Mouse (Mus musculus): ENCODE measurements around the gene Ndrg3. TPM values are rescaled to one million over a fixed set of nuclear protein-coding genes. Genes with fewer than 3 reads are reported as not detected.
A peak's percentile ranks its signal among the peaks of the same experiment; 100 is the strongest.
"Not testable (repeated sequence)": the region's sequence is repeated elsewhere in the genome, so short reads cannot be mapped to it uniquely, and the experiment has no call there.

Gene Ndrg3
- polyA plus RNA-seq, 1 experiment: 30.0 TPM

DNA sequence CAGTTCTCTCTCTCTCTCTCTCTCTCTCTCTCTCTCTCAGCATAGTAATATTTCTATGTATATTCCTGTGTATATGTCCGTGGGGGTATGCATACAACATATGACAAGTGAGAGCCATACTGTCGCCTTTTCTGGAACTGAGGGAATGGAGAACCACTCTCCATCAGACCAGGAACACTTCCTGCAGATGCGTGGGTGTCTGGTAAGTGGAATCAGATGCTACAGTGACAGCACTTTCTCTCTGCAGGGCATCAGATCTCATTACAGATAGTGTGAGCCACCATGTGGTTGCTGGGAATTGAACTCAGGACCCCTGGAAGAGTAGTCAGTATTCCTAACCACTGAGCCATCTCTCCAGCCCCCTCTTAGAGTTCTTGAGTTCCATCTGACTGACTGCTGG, 103.4 kb downstream of the Ndrg3 start:
- no peak overlapping the region for H3K4me3 ChIP-seq (ENCODE audit: extremely low read depth, insufficient read depth, insufficient read length)
- H3K4me1 ChIP-seq (ENCODE audit: control insufficient read depth, insufficient read depth, insufficient read length): peaks cover 4% of the 10 kb centered on the region; the same call in 1 of the 2 replicates
- 76% methylated on average over 3 of the region's 3 CpGs for WGBS
- no peaks in the 10 kb centered on the region for H3K27me3 ChIP-seq (ENCODE audit: control insufficient read depth, insufficient read depth, low read length)
- DNase-seq (ENCODE audit: low read depth in 1 of 2, low spot score in 2 of 2): no peak
- no peak overlapping the region for H3K27ac ChIP-seq (ENCODE audit: insufficient read depth, low read length)
- H3K36me3 ChIP-seq (ENCODE audit: control insufficient read depth, insufficient read depth, low read length): no peaks in the 10 kb centered on the region
- TF ChIP-seq CTCF (IDR thresholded peaks at IDR 0.05; ENCODE audit: extremely low read depth, insufficient read depth, insufficient read length, insufficient replicate concordance): no peak
- TF ChIP-seq POLR2A (IDR thresholded peaks at IDR 0.05; ENCODE audit: low read depth, low read length): no peak

DNA sequence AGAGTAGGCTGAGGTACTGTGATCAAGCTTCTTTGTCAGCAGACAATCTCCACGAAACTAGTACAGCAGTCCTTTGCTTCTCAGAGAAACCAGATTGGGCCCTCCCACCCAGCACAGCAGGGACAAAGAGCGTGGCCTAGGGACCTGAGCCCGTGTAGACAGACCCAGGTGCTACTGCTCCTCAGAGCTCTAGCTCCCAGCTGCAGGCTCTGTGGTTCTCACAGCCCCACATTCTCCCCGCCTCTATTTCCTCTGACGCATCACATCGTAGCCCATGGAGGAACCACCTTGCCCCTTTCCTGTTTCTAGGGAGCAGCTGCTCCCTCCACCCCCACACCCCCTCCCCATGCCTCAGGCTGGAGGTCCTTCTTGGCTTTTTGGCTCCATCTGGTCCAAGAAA, 104.8 kb downstream of the Ndrg3 start, which contains the start of gene Sla2:
Sla2 (minus strand) TSS at position 176 of the 400 bp plus-strand sequence.
- Histone ChIP-seq H3K36me3 (ENCODE audit: control insufficient read depth, insufficient read depth, low read length) (no peaks in the 10 kb centered on the region), H3K27me3 (ENCODE audit: control insufficient read depth, insufficient read depth, low read length) (no peaks in the 10 kb centered on the region), H3K27ac (ENCODE audit: insufficient read depth, low read length) (peak within 1 kb of the TSS; percentile 76), H3K4me3 (ENCODE audit: extremely low read depth, insufficient read depth, insufficient read length) (peak within 1 kb of the TSS; percentile 54), H3K4me1 (ENCODE audit: control insufficient read depth, insufficient read depth, insufficient read length) (peaks cover 4% of the 10 kb centered on the region; the same call in 1 of the 2 replicates)
- DNase-seq (ENCODE audit: low read depth in 1 of 2, low spot score in 2 of 2): peak; percentile 46 to 48
- TF ChIP-seq POLR2A (IDR thresholded peaks at IDR 0.05; ENCODE audit: low read depth, low read length) (peak; percentile 78), CTCF (IDR thresholded peaks at IDR 0.05; ENCODE audit: extremely low read depth, insufficient read depth, insufficient read length, insufficient replicate concordance) (no peak)
- WGBS: 3% methylated on average over 6 of the region's 6 CpGs

DNA sequence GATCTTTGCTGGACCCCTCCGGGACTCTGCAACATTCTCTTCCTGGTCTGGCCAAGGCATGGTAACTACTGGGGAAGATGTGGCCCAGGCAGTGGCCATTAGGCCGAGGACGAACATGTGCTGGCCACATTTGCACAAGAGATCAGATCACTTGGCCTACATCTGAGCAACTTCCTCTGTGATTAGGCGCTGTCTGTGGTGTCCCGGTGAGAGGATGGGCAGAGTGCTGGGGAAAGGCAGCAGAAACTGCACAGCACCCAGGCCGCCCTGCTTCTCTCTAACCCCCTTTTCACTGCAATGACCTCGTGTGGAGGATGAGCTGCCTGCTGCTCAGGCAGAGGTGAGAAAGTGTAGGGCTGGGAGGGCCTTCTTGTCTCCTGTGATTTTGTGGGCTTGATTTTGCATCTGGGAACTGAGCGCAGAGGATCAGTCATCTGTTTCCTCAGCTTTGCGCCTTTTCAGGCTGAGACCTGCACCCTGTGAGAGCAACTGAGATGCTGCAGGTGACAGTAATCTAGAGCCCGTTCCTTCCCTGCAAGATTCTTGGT, 105.7 kb downstream of the Ndrg3 start:
- no peak for DNase-seq (ENCODE audit: low read depth in 1 of 2, low spot score in 2 of 2)
- H3K36me3 ChIP-seq (ENCODE audit: control insufficient read depth, insufficient read depth, low read length): no peaks in the 10 kb centered on the region
- peak overlapping the region; percentile 54 for H3K4me3 ChIP-seq (ENCODE audit: extremely low read depth, insufficient read depth, insufficient read length)
- TF ChIP-seq CTCF (IDR thresholded peaks at IDR 0.05; ENCODE audit: extremely low read depth, insufficient read depth, insufficient read length, insufficient replicate concordance) (no peak), POLR2A (IDR thresholded peaks at IDR 0.05; ENCODE audit: low read depth, low read length) (no peak)
- 36% methylated on average over 10 of the region's 10 CpGs for WGBS
- no peaks in the 10 kb centered on the region for H3K27me3 ChIP-seq (ENCODE audit: control insufficient read depth, insufficient read depth, low read length)
- H3K27ac ChIP-seq (ENCODE audit: insufficient read depth, low read length): peak overlapping the region; percentile 76
- peaks cover 4% of the 10 kb centered on the region; the same call in 1 of the 2 replicates for H3K4me1 ChIP-seq (ENCODE audit: control insufficient read depth, insufficient read depth, insufficient read length)

DNA sequence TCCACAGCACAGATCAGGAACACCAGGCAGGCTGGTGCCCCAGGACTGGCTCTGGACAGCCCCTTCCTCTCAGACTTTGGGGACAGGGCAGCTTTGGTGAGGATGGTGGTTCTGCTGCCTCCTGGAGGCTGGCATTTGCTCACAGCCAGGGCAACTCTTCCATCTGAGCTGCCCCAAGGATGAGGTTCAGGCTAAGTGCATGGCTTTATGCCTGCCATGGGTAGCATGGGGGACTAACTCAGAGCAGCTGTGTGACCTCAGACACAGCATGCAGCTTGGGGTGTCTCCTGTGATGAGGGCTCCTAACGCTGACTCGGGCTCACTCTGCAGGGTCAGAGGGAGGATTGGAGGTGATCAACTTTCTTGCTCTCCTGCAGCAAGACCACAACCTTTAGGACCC, 106.2 kb downstream of the Ndrg3 start:
- H3K27me3 ChIP-seq (ENCODE audit: control insufficient read depth, insufficient read depth, low read length); H3K36me3 ChIP-seq (ENCODE audit: control insufficient read depth, insufficient read depth, low read length); H3K4me1 ChIP-seq (ENCODE audit: control insufficient read depth, insufficient read depth, insufficient read length); DNase-seq (ENCODE audit: low read depth in 1 of 2, low spot score in 2 of 2): not testable (repeated sequence)
- WGBS: 24% methylated on average over 2 of the region's 2 CpGs
- Histone ChIP-seq H3K4me3 (ENCODE audit: extremely low read depth, insufficient read depth, insufficient read length) (peak overlapping the region; percentile 54; the same call in 1 of the 2 replicates), H3K27ac (ENCODE audit: insufficient read depth, low read length) (peak overlapping the region; percentile 32; the same call in 1 of the 2 replicates)

DNA sequence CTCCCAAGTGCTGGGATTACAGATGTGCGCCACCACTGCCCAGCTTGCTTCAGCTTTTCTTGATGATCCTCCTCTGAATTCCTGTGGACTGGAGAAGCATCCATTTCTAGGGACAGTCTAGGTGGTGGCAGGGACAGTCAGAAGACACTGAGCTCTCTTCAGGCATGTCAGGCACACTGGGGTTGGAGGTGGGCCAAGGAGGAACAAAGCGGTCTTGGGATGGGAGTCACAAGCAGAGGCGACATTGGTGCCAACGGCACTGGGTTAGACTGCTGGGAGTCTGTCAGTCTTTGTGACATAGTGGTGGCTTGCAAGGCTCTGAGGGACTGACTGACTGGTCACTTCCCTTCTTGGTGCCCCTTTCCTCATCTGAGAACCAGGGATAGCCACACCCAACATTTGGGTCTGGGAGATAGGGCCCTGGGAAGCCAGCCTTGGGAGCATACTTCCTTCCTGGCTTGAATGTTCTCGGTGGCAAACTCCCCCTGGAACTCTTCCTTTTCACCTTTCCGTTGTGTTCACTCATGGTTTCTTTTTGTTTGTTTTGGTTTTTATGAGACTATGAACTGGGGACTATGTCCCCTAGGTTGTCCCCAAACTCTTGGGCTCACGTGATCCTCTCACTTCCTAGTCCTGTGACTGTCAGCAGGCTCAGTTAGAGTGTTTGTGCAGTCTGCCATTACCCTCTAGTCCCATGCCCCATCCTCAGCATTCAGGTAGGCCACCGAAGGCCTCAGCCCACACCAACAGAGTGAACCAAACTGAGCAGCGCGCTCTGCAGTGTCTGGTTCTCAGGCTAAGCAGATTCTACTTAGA, 107.3 kb downstream of the Ndrg3 start:
- no peak overlapping the region; the same call in 1 of the 2 replicates for H3K27ac ChIP-seq (ENCODE audit: insufficient read depth, low read length)
- no peak for DNase-seq (ENCODE audit: low read depth in 1 of 2, low spot score in 2 of 2)
- 65% methylated on average over 10 of the region's 10 CpGs for WGBS
- H3K27me3 ChIP-seq (ENCODE audit: control insufficient read depth, insufficient read depth, low read length): no peaks in the 10 kb centered on the region
- H3K4me1 ChIP-seq (ENCODE audit: control insufficient read depth, insufficient read depth, insufficient read length): peaks cover 4% of the 10 kb centered on the region; the same call in 1 of the 2 replicates
- TF ChIP-seq POLR2A (IDR thresholded peaks at IDR 0.05; ENCODE audit: low read depth, low read length) (no peak), CTCF (IDR thresholded peaks at IDR 0.05; ENCODE audit: extremely low read depth, insufficient read depth, insufficient read length, insufficient replicate concordance) (no peak)
- peak overlapping the region; percentile 12; the same call in 1 of the 2 replicates for H3K4me3 ChIP-seq (ENCODE audit: extremely low read depth, insufficient read depth, insufficient read length)
- H3K36me3 ChIP-seq (ENCODE audit: control insufficient read depth, insufficient read depth, low read length): no peaks in the 10 kb centered on the region

DNA sequence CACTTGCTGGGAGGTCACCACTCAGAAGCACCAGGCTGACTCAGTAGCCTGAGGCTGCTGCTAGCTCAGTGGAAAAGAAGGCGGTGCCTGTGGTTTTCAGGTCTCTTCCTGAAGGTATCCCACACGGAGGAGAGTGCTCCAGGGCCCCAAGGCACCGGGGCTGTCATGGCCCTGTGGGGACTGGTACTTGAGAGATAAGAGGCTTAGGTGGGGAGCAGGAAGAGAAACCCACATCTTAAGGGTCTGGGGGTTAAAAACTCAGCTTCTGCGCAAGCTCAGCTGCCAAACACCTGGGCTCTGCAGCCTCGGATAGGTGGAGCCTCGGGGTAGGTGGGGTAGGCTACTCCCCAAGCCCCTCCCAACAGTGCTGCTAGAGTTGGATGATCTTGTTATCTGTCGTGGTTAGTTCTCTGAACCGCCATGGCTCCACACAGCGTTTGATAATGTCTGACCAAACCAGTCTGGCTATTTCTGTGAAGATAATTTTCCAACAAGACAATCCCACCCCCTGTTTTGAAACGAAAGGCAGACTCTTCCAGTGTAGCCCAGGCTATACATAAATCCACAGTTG, 109.3 kb downstream of the Ndrg3 start:
- Histone ChIP-seq H3K27ac (ENCODE audit: insufficient read depth, low read length) (peak overlapping the region; percentile 27), H3K4me1 (ENCODE audit: control insufficient read depth, insufficient read depth, insufficient read length) (peaks cover 9% of the 10 kb centered on the region; the same call in 1 of the 2 replicates), H3K36me3 (ENCODE audit: control insufficient read depth, insufficient read depth, low read length) (no peaks in the 10 kb centered on the region), H3K27me3 (ENCODE audit: control insufficient read depth, insufficient read depth, low read length) (no peaks in the 10 kb centered on the region), H3K4me3 (ENCODE audit: extremely low read depth, insufficient read depth, insufficient read length) (no peak overlapping the region)
- DNase-seq (ENCODE audit: low read depth in 1 of 2, low spot score in 2 of 2): peak in 1 of 2 experiments; percentile 41
- 22% methylated on average over 10 of the region's 10 CpGs for WGBS
- TF ChIP-seq CTCF (IDR thresholded peaks at IDR 0.05; ENCODE audit: extremely low read depth, insufficient read depth, insufficient read length, insufficient replicate concordance) (no peak), POLR2A (IDR thresholded peaks at IDR 0.05; ENCODE audit: low read depth, low read length) (no peak)
